Mouse (Mus musculus) midbrain, embryonic 16.5 days (tissue): ENCODE results near the gene Gpa33. TPM values are rescaled to one million over a fixed set of nuclear protein-coding genes. Genes with fewer than 3 reads are reported as not detected.

Experiments
- ATAC-seq: fragments of 200-750 bp; cut with Nextera tagmentation; 2 replicates; pipeline ENCODE4 v1.8.0; 2017; ENCODE audit warnings: moderate TSS enrichment
- H3K27ac ChIP-seq: fragments of 300-500 bp; sonication (generic); 2 replicates; pipeline ENCODE4 v1.5.1; 2014; ENCODE audit warnings: mild to moderate bottlenecking, low read length, mixed read lengths
- H3K27me3 ChIP-seq: fragments of 300-500 bp; sonication (generic); 2 replicates; pipeline ENCODE4 v1.6.1; 2014; ENCODE audit warnings: low read depth, low read length, mixed read lengths; ENCODE audit not compliant: control insufficient read depth, insufficient read depth
- H3K36me3 ChIP-seq: fragments of 300-500 bp; sonication (generic); 2 replicates; pipeline ENCODE4 v1.6.1; 2014; ENCODE audit warnings: mild to moderate bottlenecking, low read length, moderate library complexity, mixed read lengths; ENCODE audit not compliant: control insufficient read depth, insufficient read depth
- H3K4me1 ChIP-seq: fragments of 300-500 bp; sonication (generic); 2 replicates; pipeline ENCODE4 v1.6.1; 2014; ENCODE audit warnings: mild to moderate bottlenecking, low read length, mixed read lengths; ENCODE audit not compliant: control insufficient read depth, insufficient read depth
- H3K4me2 ChIP-seq: fragments of 300-500 bp; sonication (generic); 2 replicates; pipeline ENCODE4 v1.6.1; 2014; ENCODE audit warnings: mild to moderate bottlenecking, low read length, mixed read lengths
- H3K4me3 ChIP-seq: fragments of 300-500 bp; sonication (generic); 2 replicates; pipeline ENCODE4 v1.5.1; 2014; ENCODE audit warnings: low read depth, mild to moderate bottlenecking, low read length, moderate library complexity, mixed read lengths
- H3K9ac ChIP-seq: fragments of 300-500 bp; sonication (generic); 2 replicates; pipeline ENCODE4 v1.6.1; 2014; ENCODE audit warnings: low read depth, low read length, mixed read lengths
- H3K9me3 ChIP-seq: fragments of 300-500 bp; sonication (generic); replicated peaks from 2 replicates; pipeline ENCODE4 v1.6.1; 2014; ENCODE audit warnings: mild to moderate bottlenecking, low read length, mixed read lengths; ENCODE audit not compliant: control insufficient read depth, poor library complexity, severe bottlenecking
- WGBS: fragments of 180-500 bp; shearing (Covaris S2); extraction: QIAGEN DNeasy Blood & Tissue Kit; methylation state at CpG from one replicate; pipeline ENCODE4 v1.1.7; 2014; 5-methylcytosine and 5-hydroxymethylcytosine counted together
- polyA plus RNA-seq: library from polyadenylated mRNA; unstranded; fragments of >200 nt; fragmentation: Nextera tagmentation; extraction: Ambion mirVana; gene quantifications from 2 replicates; pipeline ENCODE4 v1.2.1, GENCODE M21; 2015

Gene Gpa33
- polyA plus RNA-seq, 1 experiment from 2014 or later = 0.08 TPM

DNA sequence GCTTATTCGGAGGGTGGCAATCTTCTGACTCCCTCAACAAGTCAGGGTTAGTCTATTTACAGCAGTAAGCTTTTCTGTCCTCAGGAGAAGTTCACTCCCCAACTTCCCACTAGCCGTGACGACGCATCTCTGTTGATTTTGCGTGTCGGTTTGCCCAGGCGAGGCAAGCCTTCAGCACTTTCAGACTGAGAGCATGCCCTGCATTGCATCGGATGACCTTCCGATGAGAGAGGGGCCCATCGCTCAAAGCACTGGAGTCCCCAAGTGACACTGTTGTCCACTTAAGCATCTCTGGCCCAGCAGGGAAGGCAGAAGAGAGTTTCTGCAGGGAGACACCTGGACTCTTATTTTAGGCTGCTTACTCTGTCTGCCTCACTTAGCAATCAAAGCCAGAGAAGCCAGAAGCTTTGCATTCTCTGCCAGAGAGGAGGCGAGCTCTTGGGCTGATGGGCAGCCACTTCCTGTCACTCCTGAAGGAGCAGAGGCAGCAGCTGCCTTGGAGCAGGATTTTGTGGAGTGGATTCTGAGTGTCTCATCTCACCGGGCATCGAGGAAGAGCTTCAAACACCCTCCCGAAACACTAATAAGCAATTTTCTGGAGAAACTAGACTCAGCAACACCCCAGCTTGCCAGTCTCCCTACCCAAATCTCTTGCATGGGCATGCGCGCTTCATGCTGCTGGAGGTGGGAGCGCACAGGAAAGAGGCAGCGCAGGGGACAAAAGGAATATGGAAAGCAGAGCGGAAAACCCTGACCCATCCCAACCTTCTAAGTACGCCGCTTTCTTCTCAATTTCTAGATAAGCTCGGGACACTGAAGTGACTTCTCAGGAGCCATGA lies 54.6 kb downstream of the Gpa33 start:
- Histone ChIP-seq H3K27me3 (no peaks in the 10 kb centered on the region), H3K36me3 (no peaks in the 10 kb centered on the region), H3K4me2 (no peak overlapping the region), H3K4me3 (no peak overlapping the region), H3K4me1 (peaks cover 8% of the 10 kb centered on the region), H3K27ac (peak overlapping the region; percentile 5; the same call in 1 of the 2 replicates), H3K9ac (no peak overlapping the region), H3K9me3 (no peaks in the 10 kb centered on the region)
- no peak for ATAC-seq
- 82% methylated on average over 22 of the region's 22 CpGs for WGBS

DNA sequence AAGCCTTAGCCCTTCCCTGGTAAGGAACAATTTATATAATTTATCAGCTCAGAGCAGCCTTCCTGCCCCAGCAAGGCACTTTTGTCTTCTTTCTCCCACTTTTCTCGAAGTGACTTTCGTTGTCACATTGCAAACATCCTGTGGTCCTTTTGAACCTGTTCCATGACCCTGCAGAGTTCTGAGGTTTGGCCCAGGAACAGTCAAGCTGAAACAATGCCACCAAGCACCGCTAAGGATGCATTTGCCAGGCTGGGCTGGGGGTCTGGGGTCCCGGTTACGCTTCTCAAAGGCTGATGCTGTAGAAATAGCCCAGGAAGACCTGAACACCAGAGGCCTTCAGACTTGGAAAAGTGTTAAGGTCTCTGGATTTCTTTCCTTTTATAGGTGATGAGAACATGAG lies 55.3 kb downstream of the Gpa33 start:
- 84% methylated on average over 5 of the region's 5 CpGs for WGBS
- Histone ChIP-seq H3K4me2 (no peak overlapping the region), H3K9ac (no peak overlapping the region), H3K27me3 (no peaks in the 10 kb centered on the region), H3K4me3 (no peak overlapping the region), H3K4me1 (peaks cover 10% of the 10 kb centered on the region), H3K27ac (no peak overlapping the region), H3K36me3 (no peaks in the 10 kb centered on the region), H3K9me3 (no peaks in the 10 kb centered on the region)
- no peak for ATAC-seq

DNA sequence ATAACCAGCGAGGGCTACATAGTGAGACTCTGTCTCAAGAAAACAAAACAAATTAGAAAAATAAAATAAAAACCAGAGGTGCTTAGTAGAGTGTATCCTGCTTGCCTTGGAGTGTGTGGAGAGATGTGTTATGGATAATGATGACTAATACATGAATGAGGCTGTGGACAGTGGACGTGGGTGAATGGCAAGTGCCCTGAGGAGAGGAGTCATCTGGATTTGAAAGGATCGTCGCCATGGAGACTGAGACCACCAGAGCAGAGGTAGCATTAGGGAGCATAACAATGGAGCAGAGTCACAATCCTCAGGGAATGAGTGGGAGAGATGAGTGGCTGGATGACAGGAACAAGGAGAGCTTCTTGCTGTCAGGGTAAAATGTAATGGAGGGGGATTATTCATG lies 59.8 kb downstream of the Gpa33 start:
- WGBS = 55% methylated on average over 4 of the region's 4 CpGs
- H3K27me3 ChIP-seq = no peaks in the 10 kb centered on the region
- H3K4me2 ChIP-seq = no peak overlapping the region
- no peak overlapping the region for H3K9ac ChIP-seq
- ATAC-seq = peak; percentile 51; the same call in 1 of the 2 replicates
- H3K27ac ChIP-seq = no peak overlapping the region
- H3K36me3 ChIP-seq = no peaks in the 10 kb centered on the region
- H3K4me3 ChIP-seq = no peak overlapping the region
- no peaks in the 10 kb centered on the region for H3K9me3 ChIP-seq
- 0 out of 2 replicates have a peak, but pooled peaks cover 4% of the 10 kb centered on the region for H3K4me1 ChIP-seq

DNA sequence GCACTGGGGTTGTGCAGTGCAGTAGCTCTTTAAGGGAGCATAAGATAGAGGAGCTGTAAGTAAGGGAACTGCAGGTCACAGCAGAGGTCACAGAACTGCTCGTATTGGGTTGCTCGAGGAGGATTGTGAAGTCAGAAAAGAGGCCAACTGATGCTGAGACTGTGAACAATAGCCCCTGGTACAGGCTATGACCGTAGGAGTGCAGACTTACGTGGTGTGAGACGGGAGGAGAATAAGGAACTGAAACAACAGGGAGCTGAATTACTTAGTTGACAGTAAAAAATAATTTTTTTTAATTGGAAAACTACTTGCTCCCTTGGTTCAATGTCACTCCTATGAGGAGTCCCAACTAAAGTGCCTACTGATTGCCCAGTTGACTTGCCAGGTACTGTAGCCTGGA lies 74.1 kb downstream of the Gpa33 start:
- Histone ChIP-seq H3K27me3 (no peaks in the 10 kb centered on the region), H3K4me3 (no peak overlapping the region), H3K9me3 (no peaks in the 10 kb centered on the region), H3K27ac (no peak overlapping the region), H3K36me3 (no peaks in the 10 kb centered on the region), H3K9ac (no peak overlapping the region), H3K4me2 (no peak overlapping the region), H3K4me1 (no peaks in the 10 kb centered on the region)
- 20% methylated on average over 5 of the region's 5 CpGs for WGBS
- no peak for ATAC-seq

DNA sequence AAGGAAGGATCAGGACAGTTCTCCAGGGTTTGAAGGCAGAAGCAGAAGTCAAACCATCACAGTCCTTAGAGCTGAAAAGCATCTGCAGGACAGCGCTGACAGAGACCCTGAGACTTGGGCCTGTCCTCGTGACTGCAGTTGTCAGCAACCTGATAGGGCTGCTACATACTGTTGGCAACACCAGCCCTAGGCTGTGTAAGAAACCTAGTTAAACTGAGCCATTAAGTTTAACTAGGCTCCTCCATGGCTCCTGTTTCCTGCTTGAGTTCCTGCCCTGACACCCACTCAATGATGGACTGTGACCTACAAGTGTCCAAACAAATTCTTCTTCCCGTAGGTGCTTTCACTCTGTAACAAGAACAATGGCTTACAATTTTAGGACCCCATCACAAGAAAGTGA lies 75.1 kb downstream of the Gpa33 start:
- H3K27me3 ChIP-seq = no peaks in the 10 kb centered on the region
- WGBS = 86% methylated on average over 3 of the region's 3 CpGs

DNA sequence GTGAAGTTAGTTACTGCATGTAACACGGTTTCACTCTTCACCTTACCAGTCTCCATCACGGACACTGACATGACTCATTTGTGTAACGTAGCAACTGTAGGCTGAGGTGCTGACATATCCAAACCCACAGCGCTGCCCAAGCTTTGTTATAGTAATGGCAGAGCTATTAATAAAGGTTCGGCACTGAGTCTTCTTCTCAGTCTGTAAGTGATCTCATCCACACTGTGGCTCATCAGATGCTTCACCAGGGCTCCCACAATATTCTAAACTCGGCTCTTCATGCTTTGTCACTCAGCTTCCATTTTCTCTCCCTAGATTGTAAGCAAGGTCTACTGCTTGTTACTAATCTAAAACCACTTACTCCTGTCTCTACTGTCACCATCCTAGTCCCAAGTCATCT lies 79.3 kb downstream of the Gpa33 start:
- Histone ChIP-seq H3K9ac (no peak overlapping the region), H3K4me2 (no peak overlapping the region), H3K4me1 (no peaks in the 10 kb centered on the region), H3K36me3 (no peaks in the 10 kb centered on the region), H3K27me3 (no peaks in the 10 kb centered on the region), H3K9me3 (no peaks in the 10 kb centered on the region), H3K27ac (no peak overlapping the region), H3K4me3 (no peak overlapping the region)
- no peak for ATAC-seq
- WGBS = 89% methylated on average over 6 of the region's 6 CpGs

More for the DNA sequence above, 75.1 kb downstream of the Gpa33 start:
- Histone ChIP-seq H3K4me1 (no peaks in the 10 kb centered on the region), H3K36me3 (no peaks in the 10 kb centered on the region), H3K9ac (no peak overlapping the region), H3K4me3 (no peak overlapping the region), H3K27ac (no peak overlapping the region), H3K9me3 (no peaks in the 10 kb centered on the region), H3K4me2 (no peak overlapping the region)
- no peak for ATAC-seq

DNA sequence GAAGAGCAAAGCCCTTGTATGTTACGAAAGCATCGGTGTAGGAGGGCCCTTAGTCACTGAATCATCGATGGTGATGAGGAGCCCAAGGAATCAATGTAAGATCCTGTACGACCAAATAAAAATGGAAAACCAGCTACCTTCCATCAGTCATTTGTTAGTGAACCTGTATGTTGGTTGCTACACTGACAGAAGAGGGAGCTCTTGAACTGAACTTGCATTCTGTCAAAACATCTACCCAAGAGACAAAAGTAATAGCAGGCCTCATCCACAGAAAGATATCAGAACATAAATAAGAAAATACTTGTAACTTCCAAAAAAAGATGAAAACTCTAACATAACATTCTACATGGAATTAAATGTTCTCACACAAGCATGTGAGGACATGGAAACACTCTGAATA lies 84.1 kb downstream of the Gpa33 start:
- no peaks in the 10 kb centered on the region for H3K9me3 ChIP-seq
- no peak for ATAC-seq

More for the DNA sequence above, 84.1 kb downstream of the Gpa33 start:
- Histone ChIP-seq H3K4me3 (no peak overlapping the region), H3K4me1 (no peaks in the 10 kb centered on the region), H3K36me3 (no peaks in the 10 kb centered on the region), H3K9ac (no peak overlapping the region), H3K27ac (no peak overlapping the region), H3K27me3 (no peaks in the 10 kb centered on the region), H3K4me2 (no peak overlapping the region)
- WGBS = 81% methylated on average over 4 of the region's 4 CpGs

Other genes starting within 250 kb of the Gpa33 start
- gene Pou2f1, start 127.6 kb upstream of the Gpa33 start, polyA plus RNA-seq = 26.5 and 28.3 TPM in 2 replicates
- 1.2 and 1.3 TPM in 2 replicates for gene Dusp27, start 2.3 kb upstream of the Gpa33 start, polyA plus RNA-seq
- 0.14 TPM in 1 of 2 replicates, not detected in the other for gene Mael, start 108.5 kb downstream of the Gpa33 start, polyA plus RNA-seq
- 4.0 and 4.5 TPM in 2 replicates for gene Ildr2, start 123.9 kb downstream of the Gpa33 start, polyA plus RNA-seq
- gene Tada1, start 248.9 kb downstream of the Gpa33 start, polyA plus RNA-seq = 88.8 and 98.7 TPM in 2 replicates